Mouse (Mus musculus) kidney, embryonic 15.5 days (tissue): ENCODE data around the gene Slc30a9. TPM values are rescaled to one million over a fixed set of nuclear protein-coding genes. Genes with fewer than 3 reads are reported as not detected.

Experiments
- ATAC-seq: fragments of 200-750 bp; cut with Nextera tagmentation; replicated peaks from 2 replicates; pipeline ENCODE4 v1.8.0; 2017; ENCODE audit warnings: moderate TSS enrichment; ENCODE audit not compliant: low FRiP score
- H3K27ac ChIP-seq: fragments of 300-500 bp; sonication (generic); 2 replicates; pipeline ENCODE4 v1.5.1; 2015; ENCODE audit warnings: mild to moderate bottlenecking, inconsistent platforms
- H3K27me3 ChIP-seq: fragments of 300-500 bp; sonication (generic); 2 replicates; pipeline ENCODE4 v1.6.1; 2015; ENCODE audit warnings: inconsistent platforms
- H3K36me3 ChIP-seq: fragments of 300-500 bp; sonication (generic); 2 replicates; pipeline ENCODE4 v1.6.1; 2015; ENCODE audit warnings: inconsistent platforms
- H3K4me1 ChIP-seq: fragments of 300-500 bp; sonication (generic); 2 replicates; pipeline ENCODE4 v1.6.1; 2015; ENCODE audit warnings: inconsistent platforms
- H3K4me2 ChIP-seq: fragments of 300-500 bp; sonication (generic); 2 replicates; pipeline ENCODE4 v1.6.1; 2015; ENCODE audit warnings: moderate library complexity, mild to moderate bottlenecking, inconsistent platforms
- H3K4me3 ChIP-seq: fragments of 300-500 bp; sonication (generic); replicated peaks from 2 replicates; pipeline ENCODE4 v1.5.1; 2015; ENCODE audit warnings: mild to moderate bottlenecking, inconsistent platforms
- H3K9ac ChIP-seq: fragments of 300-500 bp; sonication (generic); 2 replicates; pipeline ENCODE4 v1.6.1; 2015; ENCODE audit warnings: mild to moderate bottlenecking, inconsistent platforms
- H3K9me3 ChIP-seq: fragments of 300-500 bp; sonication (generic); replicated peaks from 2 replicates; pipeline ENCODE4 v1.6.1; 2016; ENCODE audit warnings: inconsistent platforms
- WGBS: fragments of 180-500 bp; shearing (Covaris S2); methylation state at CpG from one replicate; pipeline ENCODE4 v1.1.7; 2015; ENCODE audit warnings: mixed read lengths; 5-methylcytosine and 5-hydroxymethylcytosine counted together
- polyA plus RNA-seq: library from polyadenylated mRNA; unstranded; fragments of >200 nt; fragmentation: Nextera tagmentation; extraction: Ambion mirVana; gene quantifications from 2 replicates; pipeline ENCODE4 v1.2.1, GENCODE M21; 2015

Slc30a9 gene
- polyA plus RNA-seq, 1 experiment from 2014 or later = 105 TPM

DNA sequence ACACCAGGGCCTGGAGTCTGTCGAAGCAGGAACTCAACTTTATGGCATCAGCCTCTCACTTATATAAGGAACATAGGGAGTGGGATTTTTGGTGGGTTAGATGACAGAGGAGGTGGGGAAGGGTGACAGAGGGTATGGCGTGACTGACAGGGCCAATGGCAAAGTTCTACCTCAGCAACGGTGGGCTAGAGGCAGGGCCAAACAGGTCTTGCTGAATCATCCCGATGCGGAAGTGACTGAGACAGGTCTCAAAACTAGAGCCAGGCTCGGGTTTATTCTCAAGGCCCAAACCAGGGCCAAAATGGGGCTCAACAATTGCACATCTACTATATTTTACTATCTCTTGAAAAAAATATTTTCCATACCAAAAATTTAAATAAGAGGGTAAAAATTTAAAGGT lies 34.1 kb downstream of the Slc30a9 start:
- H3K4me3 ChIP-seq = no peak overlapping the region
- H3K36me3 ChIP-seq = peaks cover 67% of the 10 kb centered on the region
- H3K27me3 ChIP-seq = no peaks in the 10 kb centered on the region
- no peak for ATAC-seq
- no peak overlapping the region for H3K27ac ChIP-seq
- 87% methylated on average over 6 of the region's 6 CpGs for WGBS
- no peaks in the 10 kb centered on the region for H3K9me3 ChIP-seq
- H3K9ac ChIP-seq = no peak overlapping the region
- no peaks in the 10 kb centered on the region for H3K4me1 ChIP-seq
- no peak overlapping the region for H3K4me2 ChIP-seq

DNA sequence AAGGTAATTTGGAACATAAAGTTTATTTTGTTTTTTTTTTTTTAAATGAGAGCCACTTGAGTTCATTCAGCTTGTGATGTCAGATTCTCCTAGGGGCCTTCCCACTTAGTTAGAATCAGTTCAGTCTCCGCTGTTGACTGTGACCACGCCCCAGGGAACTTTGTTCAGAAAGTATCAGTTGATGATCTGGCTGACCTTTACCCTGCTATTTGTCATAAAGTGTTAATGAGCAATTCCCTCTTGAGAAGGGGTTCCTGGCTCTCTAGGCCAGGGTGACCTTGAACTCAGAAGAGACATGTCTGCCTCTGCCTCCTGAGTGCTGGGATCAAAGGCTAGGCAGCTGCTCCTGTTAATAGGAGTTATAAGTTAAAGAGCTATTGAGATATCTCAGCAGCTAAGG lies 40.3 kb downstream of the Slc30a9 start:
- H3K27ac ChIP-seq = no peak overlapping the region
- no peak overlapping the region for H3K4me2 ChIP-seq
- no peak overlapping the region for H3K4me3 ChIP-seq
- H3K36me3 ChIP-seq = peaks cover 92% of the 10 kb centered on the region
- H3K4me1 ChIP-seq = no peaks in the 10 kb centered on the region
- ATAC-seq = no peak
- H3K9me3 ChIP-seq = no peaks in the 10 kb centered on the region
- H3K9ac ChIP-seq = no peak overlapping the region
- H3K27me3 ChIP-seq = no peaks in the 10 kb centered on the region
- WGBS = 91% methylated on average over 2 of the region's 2 CpGs

DNA sequence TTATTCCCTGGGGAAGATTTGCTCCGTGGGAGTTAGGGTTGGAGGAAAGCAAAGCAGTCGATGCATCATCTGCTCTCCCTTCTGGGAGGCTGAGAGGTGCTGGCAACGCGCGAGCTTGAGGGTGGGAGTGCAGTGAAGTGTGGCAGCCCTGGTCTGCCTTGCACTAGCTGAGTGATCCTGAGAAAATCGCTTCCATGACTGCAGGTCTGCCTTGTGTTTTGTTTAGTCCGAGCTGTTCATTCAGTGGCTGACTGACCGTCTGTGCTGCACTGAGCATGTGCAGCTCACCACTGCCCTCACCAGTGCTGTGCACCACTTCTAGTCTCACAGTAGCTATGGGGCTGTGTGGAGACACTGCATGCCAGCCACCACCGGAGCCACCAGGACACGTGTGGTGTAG lies 42.2 kb downstream of the Slc30a9 start:
- Histone ChIP-seq H3K4me1 (no peaks in the 10 kb centered on the region), H3K36me3 (peaks cover 90% of the 10 kb centered on the region), H3K9ac (no peak overlapping the region), H3K27ac (0 out of 2 replicates have a peak overlapping the region, but pooled peaks have one; percentile 39), H3K9me3 (no peaks in the 10 kb centered on the region), H3K4me2 (no peak overlapping the region), H3K4me3 (no peak overlapping the region), H3K27me3 (no peaks in the 10 kb centered on the region)
- 37% methylated on average over 10 of the region's 10 CpGs for WGBS
- peak; percentile 95 for ATAC-seq

DNA sequence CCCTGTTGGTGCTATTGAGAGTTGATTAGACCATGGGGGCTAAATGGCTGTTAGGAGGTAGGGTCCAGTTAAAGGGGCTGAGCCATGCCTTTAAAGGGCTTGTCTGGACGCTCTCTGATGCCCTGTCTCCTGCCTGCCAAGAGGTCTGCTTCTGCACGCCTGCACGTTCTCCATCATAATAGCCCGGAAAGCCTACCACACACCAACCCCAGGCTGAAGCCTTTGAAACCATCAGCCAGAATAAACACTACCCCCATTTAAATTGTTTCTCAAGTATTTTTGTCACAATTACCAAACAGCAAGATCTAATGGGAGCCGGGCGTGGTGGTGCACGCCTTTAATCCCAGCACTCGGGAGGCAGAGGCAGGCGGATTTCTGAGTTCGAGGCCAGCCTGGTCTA lies 55.6 kb downstream of the Slc30a9 start:
- H3K9ac ChIP-seq = no peak overlapping the region
- no peaks in the 10 kb centered on the region for H3K36me3 ChIP-seq
- H3K4me1 ChIP-seq = no peaks in the 10 kb centered on the region
- H3K4me2 ChIP-seq = no peak overlapping the region
- 94% methylated on average over 10 of the region's 10 CpGs for WGBS
- H3K4me3 ChIP-seq = no peak overlapping the region
- H3K9me3 ChIP-seq = no peaks in the 10 kb centered on the region
- no peak overlapping the region for H3K27ac ChIP-seq
- no peak for ATAC-seq
- H3K27me3 ChIP-seq = no peaks in the 10 kb centered on the region

DNA sequence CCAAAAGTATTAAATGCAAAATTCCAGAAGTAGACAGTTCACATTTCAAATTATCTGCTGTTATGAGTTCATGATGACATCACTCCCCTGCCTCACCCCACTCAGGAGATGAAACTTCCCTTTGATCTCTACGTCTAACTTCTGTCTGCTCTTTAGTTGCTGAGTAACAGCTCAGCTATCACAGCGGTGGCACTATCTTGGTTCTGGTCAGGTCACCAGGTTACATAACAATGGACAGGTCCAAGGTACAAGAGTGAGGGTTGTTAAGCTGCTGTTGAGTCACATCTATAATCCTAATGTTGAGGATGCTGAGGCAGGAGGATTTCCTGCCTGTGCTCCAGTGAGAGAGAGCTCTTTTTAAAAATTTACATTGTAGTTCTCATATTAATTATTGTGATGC lies 56.2 kb downstream of the Slc30a9 start:
- no peak overlapping the region for H3K4me2 ChIP-seq
- ATAC-seq = no peak
- no peaks in the 10 kb centered on the region for H3K36me3 ChIP-seq
- no peaks in the 10 kb centered on the region for H3K9me3 ChIP-seq
- no peaks in the 10 kb centered on the region for H3K4me1 ChIP-seq
- 79% methylated on average over 2 of the region's 2 CpGs for WGBS
- H3K27ac ChIP-seq = no peak overlapping the region
- no peak overlapping the region for H3K4me3 ChIP-seq
- H3K27me3 ChIP-seq = no peaks in the 10 kb centered on the region
- no peak overlapping the region for H3K9ac ChIP-seq

DNA sequence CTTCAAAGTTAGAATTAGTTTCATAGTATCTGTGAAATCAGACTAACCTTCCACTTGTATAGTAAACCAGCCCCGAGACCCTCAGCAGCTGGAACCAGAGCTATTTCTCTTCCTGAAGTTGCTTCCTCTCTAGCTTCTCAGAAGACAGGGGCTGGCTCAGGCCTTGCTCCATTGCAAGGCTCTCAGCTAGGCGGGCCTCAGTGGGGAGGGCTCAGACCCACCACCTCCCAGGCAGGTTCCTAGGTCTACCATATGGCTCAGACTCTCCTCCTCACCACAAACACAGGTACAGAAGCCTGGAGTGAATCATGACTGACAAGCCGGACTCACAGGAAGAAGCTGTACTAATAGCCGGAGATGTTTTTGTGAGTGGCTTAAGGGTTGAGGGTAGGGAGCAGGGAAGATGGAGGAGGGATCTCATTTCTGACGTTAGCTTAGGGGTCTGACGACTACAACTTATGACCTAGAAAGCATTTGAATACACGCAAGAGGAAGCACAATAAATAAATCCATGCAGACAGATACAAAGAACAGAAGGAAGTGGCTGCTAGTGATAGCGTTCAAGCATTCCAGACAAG lies 70.4 kb downstream of the Slc30a9 start:
- Histone ChIP-seq H3K27ac (no peak overlapping the region), H3K4me3 (no peak overlapping the region), H3K27me3 (no peaks in the 10 kb centered on the region), H3K4me1 (no peaks in the 10 kb centered on the region), H3K9ac (no peak overlapping the region), H3K4me2 (no peak overlapping the region), H3K9me3 (no peaks in the 10 kb centered on the region), H3K36me3 (no peaks in the 10 kb centered on the region)
- ATAC-seq = no peak
- whole genome bisulfite sequencing = 47% methylated on average over 8 of the region's 8 CpGs

DNA sequence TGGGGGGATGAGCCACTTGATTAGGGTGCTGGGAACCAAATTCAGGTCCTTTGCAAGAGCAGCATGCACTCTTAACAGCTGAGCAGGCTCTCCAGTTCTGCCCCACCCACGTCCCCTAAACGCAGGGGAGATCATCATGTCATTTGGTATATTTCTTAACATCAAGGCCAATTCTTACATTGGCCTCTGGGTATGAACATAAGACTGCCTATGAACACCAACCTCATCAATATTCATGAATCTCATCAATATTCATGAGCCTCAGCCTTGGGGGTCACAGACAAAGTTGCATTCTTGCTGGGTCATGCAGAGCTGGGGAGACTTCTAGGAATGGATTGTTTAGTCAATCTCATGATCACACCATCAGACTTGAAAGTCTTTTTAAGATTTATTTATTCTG lies 74.9 kb downstream of the Slc30a9 start:
- Histone ChIP-seq H3K9ac (no peak overlapping the region), H3K4me3 (no peak overlapping the region), H3K4me2 (no peak overlapping the region), H3K9me3 (no peaks in the 10 kb centered on the region), H3K27ac (no peak overlapping the region), H3K4me1 (no peaks in the 10 kb centered on the region), H3K36me3 (no peaks in the 10 kb centered on the region), H3K27me3 (no peaks in the 10 kb centered on the region)
- no peak for ATAC-seq
- 90% methylated on average over 2 of the region's 2 CpGs for WGBS

DNA sequence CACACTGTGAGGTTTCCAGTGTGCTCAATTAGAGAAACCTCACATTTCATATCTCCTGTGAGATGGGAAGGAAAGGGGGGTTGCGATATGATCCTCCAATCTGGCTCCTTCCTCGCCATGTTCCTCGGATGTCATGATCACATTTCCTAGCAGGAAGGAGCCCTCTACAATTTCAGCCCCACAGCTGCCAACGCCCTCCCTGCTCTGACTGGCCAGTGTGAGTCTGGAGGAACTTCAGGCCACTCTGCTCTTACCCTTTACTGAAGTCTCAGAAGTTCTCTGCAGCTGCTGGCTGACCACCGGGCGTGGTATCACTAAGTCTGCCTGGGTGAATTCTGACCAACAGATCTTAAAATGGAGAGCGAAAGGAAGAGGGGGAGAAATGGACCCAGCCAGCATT lies 75.8 kb downstream of the Slc30a9 start:
- ATAC-seq = no peak
- WGBS = 70% methylated on average over 7 of the region's 7 CpGs

DNA sequence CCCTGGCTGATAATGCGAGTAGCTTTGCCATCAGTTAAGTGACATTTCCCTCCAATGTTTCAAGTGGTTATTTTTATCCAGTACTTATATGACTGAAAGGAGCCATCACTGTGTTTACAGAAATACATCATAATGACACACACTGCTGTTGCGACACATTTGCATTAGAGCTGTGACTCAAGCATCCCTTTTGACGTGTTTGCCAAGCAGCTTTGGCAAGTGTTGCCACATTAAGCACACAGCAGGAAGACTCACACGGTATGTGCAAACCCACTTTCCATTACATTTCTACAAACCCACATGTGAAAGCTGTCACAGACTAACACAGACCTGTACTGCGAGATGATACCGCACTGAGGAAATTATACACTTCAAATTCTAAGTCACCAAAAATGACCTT lies 87.2 kb downstream of the Slc30a9 start:
- no peak overlapping the region for H3K4me3 ChIP-seq
- no peak overlapping the region for H3K27ac ChIP-seq
- no peaks in the 10 kb centered on the region for H3K9me3 ChIP-seq
- ATAC-seq = no peak
- H3K4me2 ChIP-seq = no peak overlapping the region
- H3K4me1 ChIP-seq = no peaks in the 10 kb centered on the region
- no peaks in the 10 kb centered on the region for H3K27me3 ChIP-seq
- no peak overlapping the region for H3K9ac ChIP-seq
- WGBS = 89% methylated on average over 6 of the region's 6 CpGs
- peaks cover 26% of the 10 kb centered on the region for H3K36me3 ChIP-seq

More for the DNA sequence above, 75.8 kb downstream of the Slc30a9 start:
- H3K4me1 ChIP-seq = no peaks in the 10 kb centered on the region
- H3K4me2 ChIP-seq = no peak overlapping the region
- no peak overlapping the region for H3K4me3 ChIP-seq
- no peaks in the 10 kb centered on the region for H3K27me3 ChIP-seq
- H3K27ac ChIP-seq = no peak overlapping the region
- H3K9me3 ChIP-seq = no peaks in the 10 kb centered on the region
- H3K36me3 ChIP-seq = no peaks in the 10 kb centered on the region
- H3K9ac ChIP-seq = no peak overlapping the region

DNA sequence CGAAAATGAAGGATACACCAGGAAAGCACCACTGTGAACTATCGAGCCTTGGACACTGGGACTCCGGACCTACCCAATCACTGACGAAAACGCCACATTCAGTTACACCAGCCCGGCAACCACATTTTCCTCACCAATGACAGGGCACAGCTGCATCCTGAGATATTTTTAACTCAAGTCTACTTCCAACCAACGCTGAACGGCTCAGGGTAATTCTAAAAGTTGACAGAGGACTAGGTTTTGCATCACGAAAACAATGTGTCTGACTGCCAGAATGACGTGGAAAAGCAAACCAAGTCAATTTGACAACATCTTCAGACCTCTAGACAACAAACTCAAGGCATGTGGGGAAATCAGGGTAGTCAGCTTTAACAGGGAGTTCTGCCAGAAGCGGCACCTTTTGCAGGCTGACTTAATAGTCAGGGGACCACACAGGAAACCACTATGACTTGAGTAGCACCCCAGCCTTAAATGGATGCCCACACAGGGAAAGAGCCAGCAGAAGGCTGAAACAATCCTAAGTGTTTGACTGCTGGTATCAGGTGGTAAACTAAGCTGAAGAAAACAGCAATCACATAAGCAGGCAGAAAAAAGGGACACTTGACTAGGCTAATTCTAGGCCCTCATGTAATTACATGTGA lies 88.6 kb downstream of the Slc30a9 start:
- H3K4me1 ChIP-seq = peaks cover 8% of the 10 kb centered on the region
- 81% methylated on average over 11 of the region's 11 CpGs for WGBS
- peaks cover 28% of the 10 kb centered on the region for H3K36me3 ChIP-seq
- H3K4me3 ChIP-seq = no peak overlapping the region
- H3K27ac ChIP-seq = no peak overlapping the region
- H3K9ac ChIP-seq = no peak overlapping the region
- no peaks in the 10 kb centered on the region for H3K9me3 ChIP-seq
- no peaks in the 10 kb centered on the region for H3K27me3 ChIP-seq
- ATAC-seq = no peak
- H3K4me2 ChIP-seq = no peak overlapping the region

DNA sequence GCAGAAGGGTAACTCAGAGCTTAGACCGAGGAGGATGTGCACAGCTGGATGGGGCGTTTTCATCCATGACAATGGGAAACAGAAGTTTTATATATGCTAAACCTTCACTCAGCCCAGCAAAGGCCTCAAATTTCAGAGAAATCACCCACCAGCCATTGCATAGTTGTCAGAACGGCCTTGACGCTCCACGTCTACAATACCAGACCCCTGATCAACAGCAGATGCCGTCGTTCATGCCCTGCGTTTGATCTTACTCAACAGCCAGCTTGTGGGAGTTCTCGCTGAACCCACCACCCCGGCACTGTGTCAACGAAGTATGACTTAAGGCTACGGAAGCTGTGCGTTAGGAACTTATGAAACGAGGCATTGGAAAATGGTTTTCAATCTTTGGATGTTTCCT lies 90.4 kb downstream of the Slc30a9 start:
- Histone ChIP-seq H3K27me3 (no peaks in the 10 kb centered on the region), H3K9ac (no peak overlapping the region), H3K4me1 (peaks cover 23% of the 10 kb centered on the region), H3K36me3 (peaks cover 28% of the 10 kb centered on the region), H3K4me3 (no peak overlapping the region), H3K4me2 (no peak overlapping the region), H3K9me3 (no peaks in the 10 kb centered on the region), H3K27ac (no peak overlapping the region)
- 73% methylated on average over 14 of the region's 14 CpGs for WGBS
- ATAC-seq = no peak

DNA sequence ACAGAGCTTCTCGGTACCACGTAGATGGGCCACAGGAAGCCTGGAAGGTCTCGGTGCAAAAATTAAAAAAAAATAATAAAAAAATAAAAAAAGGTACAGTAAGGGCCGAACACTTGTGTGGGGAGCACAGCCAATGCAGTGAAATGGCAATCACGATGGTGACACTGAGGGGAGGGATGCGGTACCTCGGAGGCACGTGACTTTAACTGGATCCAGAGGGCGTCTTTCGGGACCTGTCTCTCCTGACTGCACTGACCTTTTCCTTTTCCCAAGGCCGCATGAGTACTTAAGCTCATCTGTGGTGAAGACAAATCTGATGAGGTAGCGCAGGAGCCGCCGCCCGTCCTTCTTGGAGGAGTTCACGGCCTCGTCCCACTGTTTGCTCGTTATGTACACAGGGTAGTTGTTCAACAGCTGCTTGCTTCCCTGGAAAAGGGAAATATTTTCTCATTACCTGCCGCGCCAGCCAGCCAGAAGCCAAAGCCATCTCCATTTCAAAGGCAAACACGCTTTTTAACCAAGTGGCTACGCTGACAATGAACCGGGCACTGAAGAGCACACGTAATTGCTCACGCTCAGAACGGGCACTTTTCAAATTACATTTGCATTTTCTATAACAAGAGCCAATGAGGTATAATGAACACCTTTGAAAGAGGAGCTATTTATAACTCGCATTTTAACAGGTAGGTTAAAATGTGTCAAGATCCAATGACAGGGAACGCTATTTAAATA lies 93.3 kb downstream of the Slc30a9 start:
- 47% methylated on average over 28 of the region's 28 CpGs for whole genome bisulfite sequencing
- Histone ChIP-seq H3K4me3 (peak overlapping the region; percentile 12; the same call in 1 of the 2 replicates), H3K4me2 (peak overlapping the region; percentile 56), H3K36me3 (peaks cover 28% of the 10 kb centered on the region), H3K27ac (0 out of 2 replicates have a peak overlapping the region, but pooled peaks have one; percentile 22), H3K9me3 (no peaks in the 10 kb centered on the region), H3K4me1 (peaks cover 32% of the 10 kb centered on the region), H3K27me3 (no peaks in the 10 kb centered on the region), H3K9ac (no peak overlapping the region)
- no peak for ATAC-seq
